8 mouse cellular contexts compared by ENCODE assay signal in genomic region chr15:4027671-4028410, GRCm38 (mm10). TPM values are rescaled to one million over a fixed set of nuclear protein-coding genes. Genes with fewer than 3 reads are reported as not detected.
DNase-seq lines count a peak whose midpoint lies in the region; TF ChIP-seq lines count a peak whose summit lies in the region.

No protein-coding gene starts in this region.

- 30% methylated on average over 6 of the region's 6 CpGs for WGBS in thymus, adult 2 months
- WGBS in forebrain, embryonic 10.5 days = 11% methylated on average over 6 of the region's 6 CpGs
- 2% methylated on average over 6 of the region's 6 CpGs for WGBS in olfactory bulb, adult 2 months

- H3K27me3 ChIP-seq in thymus, adult 2 months (ENCODE audit: control insufficient read depth, insufficient read depth, low read length) = no peaks in the 10 kb centered on the region
- H3K27me3 ChIP-seq in forebrain, embryonic 10.5 days (ENCODE audit: poor library complexity, severe bottlenecking) = peaks cover 22% of the 10 kb centered on the region

- no peak for DNase-seq in thymus, adult 2 months
- no peak for DNase-seq in thymus, postnatal 14 days
- peak; percentile 19 for DNase-seq in forebrain, embryonic 10.5 days (ENCODE audit: extremely low spot score, low spot score)
- DNase-seq in kidney, postnatal 14 days = peak; percentile 39
- DNase-seq in right cerebral cortex, adult 2 months (ENCODE audit: low spot score in 2 of 2) = no peak
- no peak for DNase-seq in layer of hippocampus, adult 9-10 months (ENCODE audit: low spot score)
- DNase-seq in gastrocnemius, postnatal 14 days = no peak

- H3K36me3 ChIP-seq in thymus, adult 2 months (ENCODE audit: control insufficient read depth, insufficient read depth, low read length) = no peaks in the 10 kb centered on the region
- H3K36me3 ChIP-seq in forebrain, embryonic 10.5 days (replicated peaks) = no peaks in the 10 kb centered on the region

- no peaks in the 10 kb centered on the region for H3K9me3 ChIP-seq in forebrain, embryonic 10.5 days

- no peak for TF ChIP-seq CTCF in thymus, adult 2 months (IDR thresholded peaks at IDR 0.05; ENCODE audit: borderline replicate concordance, control insufficient read depth, extremely low read depth, insufficient read depth, low read length, poor library complexity)
- no peak for TF ChIP-seq CTCF in olfactory bulb, adult 2 months (IDR thresholded peaks at IDR 0.05; ENCODE audit: insufficient read depth, low read depth, low read length)

- no peak for TF ChIP-seq POLR2A in thymus, adult 2 months (IDR thresholded peaks at IDR 0.05; ENCODE audit: control insufficient read depth, extremely low read depth, insufficient read depth, low read length, poor library complexity)
- TF ChIP-seq POLR2A in olfactory bulb, adult 2 months (IDR thresholded peaks at IDR 0.05; ENCODE audit: insufficient read depth, low read depth, low read length) = no peak

- intact Hi-C loops in gastrocnemius, postnatal 14 days (cut with DNase I; ENCODE audit: low total_unique reads) = no loop called here

- peak overlapping the region; percentile 82; the same call in 1 of the 2 replicates for H3K4me3 ChIP-seq in thymus, adult 2 months (ENCODE audit: control insufficient read depth, insufficient read depth, low read length)
- peak overlapping the region; percentile 80 for H3K4me3 ChIP-seq in forebrain, embryonic 10.5 days
- peak overlapping the region; percentile 90 for H3K4me3 ChIP-seq in olfactory bulb, adult 2 months (ENCODE audit: insufficient read depth, low read depth, low read length)

- no peak overlapping the region for H3K27ac ChIP-seq in thymus, adult 2 months (ENCODE audit: control insufficient read depth, insufficient read depth, low read length)
- H3K27ac ChIP-seq in forebrain, embryonic 10.5 days = peak overlapping the region; percentile 92; the same call in 1 of the 2 replicates
- H3K27ac ChIP-seq in olfactory bulb, adult 2 months (ENCODE audit: insufficient read depth, low read depth, low read length) = peak overlapping the region; percentile 97

- H3K4me1 ChIP-seq in thymus, adult 2 months (replicated peaks; ENCODE audit: control insufficient read depth, insufficient read depth, low read length) = peaks cover 9% of the 10 kb centered on the region; the same call in 1 of the 2 replicates
- peaks cover 28% of the 10 kb centered on the region for H3K4me1 ChIP-seq in forebrain, embryonic 10.5 days
- H3K4me1 ChIP-seq in olfactory bulb, adult 2 months (ENCODE audit: control insufficient read depth, insufficient read depth, low read length) = peaks cover 8% of the 10 kb centered on the region

RNA-seq across cellular contexts. Expression of gene Oxct1, which starts 1.7 kb away (rescaled TPM):
- 31.6 and 32.8 TPM in 2 replicates for polyA plus RNA-seq in thymus, adult 2 months (2012; rRNA removed)
- 125 and 128 TPM in 2 replicates for polyA plus RNA-seq in forebrain, embryonic 10.5 days (2016; fragmentation: Nextera tagmentation; extraction: Ambion mirVana)
- polyA plus RNA-seq in olfactory bulb, adult 2 months (2012; ENCODE audit: insufficient read depth, insufficient read length, low replicate concordance, missing spikeins) = 209 TPM in 1 of 2 replicates, not detected in the other
- total RNA-seq in gastrocnemius, postnatal 14 days (2021) = 100 to 1,000 TPM; 109 to 140 TPM

RNA-seq across cellular contexts. Expression of gene AW549877, which starts 32.3 kb away (rescaled TPM):
- polyA plus RNA-seq in thymus, adult 2 months (2012; rRNA removed) = 14.0 and 18.1 TPM in 2 replicates
- polyA plus RNA-seq in forebrain, embryonic 10.5 days (2016; fragmentation: Nextera tagmentation; extraction: Ambion mirVana) = 37.5 and 38.1 TPM in 2 replicates
- polyA plus RNA-seq in olfactory bulb, adult 2 months (2012; ENCODE audit: insufficient read depth, insufficient read length, low replicate concordance, missing spikeins) = not detected in 2 replicates
- 10 to 100 TPM; 11.0 to 13.2 TPM for total RNA-seq in gastrocnemius, postnatal 14 days (2021)

RNA-seq across cellular contexts. Expression of gene Fbxo4, which starts 48.5 kb away (rescaled TPM):
- polyA plus RNA-seq in thymus, adult 2 months (2012; rRNA removed) = 3.5 and 4.5 TPM in 2 replicates
- polyA plus RNA-seq in forebrain, embryonic 10.5 days (2016; fragmentation: Nextera tagmentation; extraction: Ambion mirVana) = 3.3 and 4.0 TPM in 2 replicates
- not detected in 2 replicates for polyA plus RNA-seq in olfactory bulb, adult 2 months (2012; ENCODE audit: insufficient read depth, insufficient read length, low replicate concordance, missing spikeins)
- total RNA-seq in gastrocnemius, postnatal 14 days (2021) = 1 to 10 TPM; 5.0 to 5.1 TPM

Comparison
In these comparisons a context has a peak if more than half of its experiments do, and no peak if none do; other contexts are left out.
1. DNase-seq: peak in forebrain, embryonic 10.5 days (single experiment) and kidney, postnatal 14 days (single experiment); none in thymus, adult 2 months (single experiment), thymus, postnatal 14 days (single experiment), right cerebral cortex, adult 2 months (0 of 2), layer of hippocampus, adult 9-10 months (single experiment) and gastrocnemius, postnatal 14 days (single experiment).
2. Peak in every context shown above with its lines, with median percentiles within 50 percentile points of each other: H3K4me3 ChIP-seq.